Mouse (Mus musculus) liver, adult 2 months (tissue): ENCODE data around the gene Uba7. TPM values are rescaled to one million over a fixed set of nuclear protein-coding genes. Genes with fewer than 3 reads are reported as not detected.

Experiments
- DNase-seq: peaks from one replicate; pipeline ENCODE4 v3.0.0-alpha.2; 2011; ENCODE audit warnings: low read depth, low spot score; ENCODE audit errors: extremely low read depth
- H3K27ac ChIP-seq: fragments of 200-500 bp; replicated peaks from 2 replicates; pipeline ENCODE4 v1.5.1; 2012; ENCODE audit warnings: low read depth, mild to moderate bottlenecking, control low read depth, inconsistent platforms, low read length; ENCODE audit not compliant: insufficient read depth
- H3K27me3 ChIP-seq: fragments of 200-500 bp; 2 replicates; pipeline ENCODE4 v1.6.1; 2012; ENCODE audit warnings: mild to moderate bottlenecking, moderate library complexity, low read length, inconsistent platforms; ENCODE audit not compliant: control insufficient read depth, insufficient read depth
- H3K36me3 ChIP-seq: fragments of 200-500 bp; 2 replicates; pipeline ENCODE4 v1.6.1; 2012; ENCODE audit warnings: low read length, inconsistent platforms; ENCODE audit not compliant: control insufficient read depth, insufficient read depth
- H3K4me1 ChIP-seq: fragments of 200-500 bp; 2 replicates; pipeline ENCODE4 v1.6.1; 2011; ENCODE audit warnings: low read length; ENCODE audit not compliant: control insufficient read depth, insufficient read depth
- H3K4me3 ChIP-seq: fragments of 200-500 bp; 2 replicates; pipeline ENCODE4 v1.5.1; 2011; ENCODE audit warnings: low read depth, mild to moderate bottlenecking, control low read depth, low read length, moderate library complexity; ENCODE audit not compliant: insufficient read depth
- H3K79me2 ChIP-seq: fragments of 200-500 bp; 2 replicates; pipeline ENCODE4 v1.6.1; 2012; ENCODE audit warnings: inconsistent platforms, mild to moderate bottlenecking, low read length, moderate library complexity; ENCODE audit not compliant: control insufficient read depth, insufficient read depth
- H3K9ac ChIP-seq: fragments of 200-500 bp; 2 replicates; pipeline ENCODE4 v1.6.1; 2012; ENCODE audit warnings: low read depth, mild to moderate bottlenecking, control low read depth, inconsistent platforms, low read length
- CTCF ChIP-seq: fragments of 200-500 bp; IDR thresholded peaks from 2 replicates; pipeline ENCODE4 v1.5.1; 2011; ENCODE audit warnings: low read depth, low read length, control low read depth
- POLR2A ChIP-seq: fragments of 200-500 bp; IDR thresholded peaks from 2 replicates; pipeline ENCODE4 v1.6.1; 2011; ENCODE audit warnings: low read length, control low read depth; ENCODE audit not compliant: insufficient read depth; ENCODE audit errors: extremely low read depth
- WGBS: fragments of 180-500 bp; shearing (Covaris S2); methylation state at CpG from one replicate; pipeline ENCODE4 v1.1.7; 2018; 5-methylcytosine and 5-hydroxymethylcytosine counted together
- polyA plus RNA-seq: library from polyadenylated mRNA; depleted of rRNA; stranded (reverse); fragments of >200 nt; gene quantifications from 2 replicates; pipeline ENCODE4 v1.2.3, GENCODE M21; 2012
- total RNA-seq: library from RNA; depleted of rRNA; stranded (reverse); fragments of >200 nt; gene quantifications from 2 replicates; pipeline ENCODE4 v1.2.3, GENCODE M21; 2014

Uba7 gene
- total and polyA plus RNA-seq, 2 experiments: 22.0 to 30.6 TPM

- TF ChIP-seq CTCF (no peak), POLR2A (no peak)
- H3K9ac ChIP-seq: no peak overlapping the region
- no peaks in the 10 kb centered on the region for H3K4me1 ChIP-seq
- no peak overlapping the region for H3K4me3 ChIP-seq
- no peak overlapping the region for H3K27ac ChIP-seq
- H3K79me2 ChIP-seq: no peaks in the 10 kb centered on the region
- no peaks in the 10 kb centered on the region for H3K36me3 ChIP-seq
- H3K27me3 ChIP-seq: no peaks in the 10 kb centered on the region
- 86% methylated on average over 13 of the region's 13 CpGs for WGBS
- no peak for DNase-seq
Measured at GRCm38 (mm10) chr9:107949184-107949921, 26.0 kb upstream of the Uba7 start.

GRCm38 (mm10) chr9:107949922-107950235, 25.4 kb upstream of the Uba7 start, which contains the start of gene Traip:
Gene Traip (plus strand): TSS chr9:107950136.
- H3K4me3 ChIP-seq: peak within 1 kb of the TSS; percentile 81
- WGBS: 90% methylated on average over 10 of the region's 10 CpGs
- H3K9ac ChIP-seq: peak within 1 kb of the TSS; percentile 91
- TF ChIP-seq POLR2A: no peak
- no peak for TF ChIP-seq CTCF
- no peaks in the 10 kb centered on the region for H3K4me1 ChIP-seq
- H3K79me2 ChIP-seq: no peaks in the 10 kb centered on the region
- no peak for DNase-seq
- H3K36me3 ChIP-seq: no peaks in the 10 kb centered on the region
- no peaks in the 10 kb centered on the region for H3K27me3 ChIP-seq
- peak within 1 kb of the TSS; percentile 89 for H3K27ac ChIP-seq

- Histone ChIP-seq H3K79me2 (no peaks in the 10 kb centered on the region), H3K4me3 (peak overlapping the region; percentile 81), H3K4me1 (no peaks in the 10 kb centered on the region), H3K27ac (peak overlapping the region; percentile 89), H3K36me3 (no peaks in the 10 kb centered on the region), H3K27me3 (no peaks in the 10 kb centered on the region), H3K9ac (peak overlapping the region; percentile 91)
- peak; percentile 69 for DNase-seq
- WGBS: 8% methylated on average over 45 of the region's 45 CpGs
- peak; percentile 51; the same call in 1 of the 2 replicates for TF ChIP-seq POLR2A
- no peak for TF ChIP-seq CTCF
Measured at GRCm38 (mm10) chr9:107950460-107951355, 24.6 kb upstream of the Uba7 start.

- no peaks in the 10 kb centered on the region for H3K4me1 ChIP-seq
- H3K79me2 ChIP-seq: no peaks in the 10 kb centered on the region
- no peak overlapping the region for H3K27ac ChIP-seq
- no peaks in the 10 kb centered on the region for H3K36me3 ChIP-seq
- no peak overlapping the region for H3K9ac ChIP-seq
- no peak for DNase-seq
- no peaks in the 10 kb centered on the region for H3K27me3 ChIP-seq
- TF ChIP-seq CTCF (no peak), POLR2A (no peak)
- WGBS: 82% methylated on average over 6 of the region's 6 CpGs
- no peak overlapping the region for H3K4me3 ChIP-seq
Measured at GRCm38 (mm10) chr9:107955613-107956289, 19.6 kb upstream of the Uba7 start.

GRCm38 (mm10) chr9:107957141-107957540, 18.2 kb upstream of the Uba7 start:
- H3K4me1 ChIP-seq: no peaks in the 10 kb centered on the region
- no peak for DNase-seq
- H3K36me3 ChIP-seq: no peaks in the 10 kb centered on the region
- H3K4me3 ChIP-seq: no peak overlapping the region
- no peak overlapping the region for H3K9ac ChIP-seq
- 65% methylated on average over 6 of the region's 6 CpGs for WGBS
- no peaks in the 10 kb centered on the region for H3K79me2 ChIP-seq
- TF ChIP-seq CTCF (no peak), POLR2A (no peak)
- H3K27me3 ChIP-seq: no peaks in the 10 kb centered on the region
- H3K27ac ChIP-seq: no peak overlapping the region
